Mouse (Mus musculus): Measurements from ENCODE around the gene Pds5b. TPM values are rescaled to one million over a fixed set of nuclear protein-coding genes. Genes with fewer than 3 reads are reported as not detected.

The Pds5b gene
- polyA plus RNA-seq, 1 experiment: 63.4 TPM

DNA sequence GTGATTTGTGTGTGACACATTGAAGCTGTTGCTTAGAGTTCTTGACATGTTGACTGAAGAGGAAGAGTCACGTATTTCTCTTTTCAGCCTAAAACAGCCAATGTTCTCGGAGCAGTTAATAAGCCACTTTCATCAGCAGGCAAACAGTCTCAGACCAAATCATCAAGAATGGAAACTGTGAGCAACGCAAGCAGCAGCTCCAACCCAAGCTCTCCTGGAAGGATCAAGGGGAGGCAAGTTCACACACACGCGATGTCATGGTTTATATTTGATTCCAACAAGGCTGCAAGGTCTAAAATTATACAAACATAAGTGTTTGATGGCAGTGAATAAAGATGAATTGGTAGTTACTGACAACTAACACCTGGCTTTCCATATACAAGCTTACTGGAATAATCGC is 120.6 kb downstream of the Pds5b start:
- Histone ChIP-seq H3K27ac (ENCODE audit: insufficient read depth, low read length) (no peak overlapping the region), H3K27me3 (ENCODE audit: control insufficient read depth, insufficient read depth, low read length, poor library complexity, severe bottlenecking) (no peaks in the 10 kb centered on the region), H3K4me1 (ENCODE audit: control insufficient read depth, insufficient read depth, low read length) (no peaks in the 10 kb centered on the region), H3K9ac (ENCODE audit: low read depth, poor library complexity, severe bottlenecking) (no peak overlapping the region), H3K36me3 (ENCODE audit: control insufficient read depth, insufficient read depth, low read length, poor library complexity, severe bottlenecking) (peaks cover 15% of the 10 kb centered on the region), H3K9me3 (replicated peaks; ENCODE audit: control insufficient read depth, insufficient read depth, low read length, poor library complexity, severe bottlenecking) (no peaks in the 10 kb centered on the region), H3K4me3 (ENCODE audit: low read depth, low read length) (no peak overlapping the region)
- no peak for TF ChIP-seq POLR2A (IDR thresholded peaks at IDR 0.05; ENCODE audit: insufficient read depth, low read length)
- TF ChIP-seq EP300 (IDR thresholded peaks at IDR 0.05; ENCODE audit: insufficient read depth, low read depth, low read length): no peak
- no peak for TF ChIP-seq CTCF (IDR thresholded peaks at IDR 0.05; ENCODE audit: low read depth, low read length)

DNA sequence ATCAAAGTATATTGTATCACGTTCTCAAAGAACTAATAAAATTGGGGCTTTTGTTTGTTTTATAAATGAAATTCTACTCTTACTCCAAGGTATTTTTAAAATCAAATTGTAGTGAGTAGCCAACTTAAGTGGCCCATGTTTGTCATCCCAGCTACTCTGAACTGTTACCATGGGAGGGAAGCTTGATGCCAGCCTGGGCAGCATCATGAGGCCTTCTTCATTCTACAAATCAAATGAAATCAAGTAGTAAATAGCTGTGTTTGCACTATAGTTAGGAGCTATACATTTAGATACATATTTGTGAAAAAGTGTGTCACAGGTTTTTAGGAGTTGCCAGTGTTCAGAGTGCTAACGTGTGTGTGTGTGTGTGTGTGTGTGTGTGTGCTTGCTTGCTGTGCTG is 126.5 kb downstream of the Pds5b start:
- Histone ChIP-seq H3K27ac (ENCODE audit: insufficient read depth, low read length) (no peak overlapping the region), H3K4me1 (ENCODE audit: control insufficient read depth, insufficient read depth, low read length) (no peaks in the 10 kb centered on the region), H3K4me3 (ENCODE audit: low read depth, low read length) (no peak overlapping the region), H3K9ac (ENCODE audit: low read depth, poor library complexity, severe bottlenecking) (no peak overlapping the region), H3K27me3 (ENCODE audit: control insufficient read depth, insufficient read depth, low read length, poor library complexity, severe bottlenecking) (no peaks in the 10 kb centered on the region), H3K36me3 (ENCODE audit: control insufficient read depth, insufficient read depth, low read length, poor library complexity, severe bottlenecking) (peaks cover 7% of the 10 kb centered on the region), H3K9me3 (replicated peaks; ENCODE audit: control insufficient read depth, insufficient read depth, low read length, poor library complexity, severe bottlenecking) (no peaks in the 10 kb centered on the region)
- no peak for TF ChIP-seq EP300 (IDR thresholded peaks at IDR 0.05; ENCODE audit: insufficient read depth, low read depth, low read length)
- no peak for TF ChIP-seq CTCF (IDR thresholded peaks at IDR 0.05; ENCODE audit: low read depth, low read length)
- no peak for TF ChIP-seq POLR2A (IDR thresholded peaks at IDR 0.05; ENCODE audit: insufficient read depth, low read length)

DNA sequence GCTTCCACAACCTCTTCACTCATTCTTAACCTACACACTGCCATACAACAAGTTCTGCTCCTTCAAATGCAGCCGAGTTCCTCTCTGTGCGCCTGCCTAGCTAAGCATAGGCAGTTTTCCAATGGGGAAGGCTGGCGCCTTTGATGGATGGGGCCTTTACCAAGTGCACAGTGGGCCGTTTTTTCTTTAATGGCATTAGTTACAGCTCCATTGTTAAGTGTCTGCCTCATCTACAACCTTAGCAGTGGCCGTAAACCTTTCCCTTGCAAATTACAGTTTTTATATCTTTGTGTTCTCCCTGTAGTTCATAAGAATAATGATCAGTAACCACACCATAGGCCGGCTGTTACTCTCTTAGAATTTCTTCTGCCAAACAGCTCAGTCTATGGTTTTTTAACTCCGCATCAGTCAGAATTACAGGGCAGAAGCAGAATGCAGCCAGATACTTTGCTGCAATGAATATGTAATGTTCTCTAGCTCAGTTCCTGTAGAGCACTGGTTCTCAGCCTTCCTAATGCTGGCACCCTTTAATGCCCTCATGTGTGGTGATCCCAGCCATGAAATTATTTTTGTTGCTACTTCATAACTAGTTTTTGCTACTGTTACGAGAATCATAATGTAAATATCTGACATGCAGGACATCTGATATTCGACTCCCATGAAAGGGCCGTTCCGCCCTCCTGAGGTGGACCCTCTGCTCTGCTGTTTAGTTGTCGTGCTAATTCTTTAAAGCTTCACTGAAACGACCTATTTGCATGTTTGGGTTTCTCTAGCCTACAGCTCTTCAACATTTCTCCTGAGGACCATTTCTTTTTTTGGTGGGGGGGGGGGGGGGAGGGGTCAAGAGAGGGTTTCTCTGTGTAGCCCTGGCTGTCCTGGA is 140.8 kb downstream of the Pds5b start:
- Histone ChIP-seq H3K9me3 (replicated peaks; ENCODE audit: control insufficient read depth, insufficient read depth, low read length, poor library complexity, severe bottlenecking) (no peaks in the 10 kb centered on the region), H3K27ac (ENCODE audit: insufficient read depth, low read length) (no peak overlapping the region; the same call in 1 of the 2 replicates), H3K4me1 (ENCODE audit: control insufficient read depth, insufficient read depth, low read length) (peaks cover 9% of the 10 kb centered on the region), H3K9ac (ENCODE audit: low read depth, poor library complexity, severe bottlenecking) (no peak overlapping the region), H3K4me3 (ENCODE audit: low read depth, low read length) (no peak overlapping the region), H3K27me3 (ENCODE audit: control insufficient read depth, insufficient read depth, low read length, poor library complexity, severe bottlenecking) (no peaks in the 10 kb centered on the region), H3K36me3 (ENCODE audit: control insufficient read depth, insufficient read depth, low read length, poor library complexity, severe bottlenecking) (no peaks in the 10 kb centered on the region; the same call in 1 of the 2 replicates)
- TF ChIP-seq POLR2A (IDR thresholded peaks at IDR 0.05; ENCODE audit: insufficient read depth, low read length): no peak
- no peak for TF ChIP-seq CTCF (IDR thresholded peaks at IDR 0.05; ENCODE audit: low read depth, low read length)
- TF ChIP-seq EP300 (IDR thresholded peaks at IDR 0.05; ENCODE audit: insufficient read depth, low read depth, low read length): no peak

DNA sequence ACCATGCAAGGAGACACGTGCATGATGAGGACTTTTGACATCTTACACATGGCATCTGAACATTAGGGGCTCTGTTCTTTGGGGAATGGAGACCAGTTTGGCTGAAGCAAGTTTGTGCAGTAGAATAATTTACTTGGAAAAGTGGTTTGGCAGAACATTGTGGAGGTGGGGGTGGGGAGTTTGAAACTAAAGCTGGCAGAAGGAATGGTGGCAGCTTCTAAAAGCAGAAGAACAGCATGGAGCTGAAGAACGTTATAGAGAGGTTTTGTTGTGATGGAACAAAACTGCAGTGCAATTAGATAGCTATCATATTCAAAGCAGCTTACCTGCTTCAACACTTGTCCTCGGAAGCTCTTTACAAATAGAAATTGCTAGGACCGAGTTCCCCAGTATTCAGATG is 141.9 kb downstream of the Pds5b start:
- no peak overlapping the region for H3K27ac ChIP-seq (ENCODE audit: insufficient read depth, low read length)
- H3K36me3 ChIP-seq (ENCODE audit: control insufficient read depth, insufficient read depth, low read length, poor library complexity, severe bottlenecking): no peaks in the 10 kb centered on the region
- peaks cover 10% of the 10 kb centered on the region for H3K4me1 ChIP-seq (ENCODE audit: control insufficient read depth, insufficient read depth, low read length)
- H3K9me3 ChIP-seq (replicated peaks; ENCODE audit: control insufficient read depth, insufficient read depth, low read length, poor library complexity, severe bottlenecking): no peaks in the 10 kb centered on the region
- TF ChIP-seq EP300 (IDR thresholded peaks at IDR 0.05; ENCODE audit: insufficient read depth, low read depth, low read length) (no peak), CTCF (IDR thresholded peaks at IDR 0.05; ENCODE audit: low read depth, low read length) (no peak), POLR2A (IDR thresholded peaks at IDR 0.05; ENCODE audit: insufficient read depth, low read length) (no peak)
- no peaks in the 10 kb centered on the region for H3K27me3 ChIP-seq (ENCODE audit: control insufficient read depth, insufficient read depth, low read length, poor library complexity, severe bottlenecking)
- H3K4me3 ChIP-seq (ENCODE audit: low read depth, low read length): no peak overlapping the region
- no peak overlapping the region for H3K9ac ChIP-seq (ENCODE audit: low read depth, poor library complexity, severe bottlenecking)

- Histone ChIP-seq H3K4me1 (ENCODE audit: control insufficient read depth, insufficient read depth, low read length) (peaks cover 10% of the 10 kb centered on the region), H3K9ac (ENCODE audit: low read depth, poor library complexity, severe bottlenecking) (no peak overlapping the region), H3K9me3 (replicated peaks; ENCODE audit: control insufficient read depth, insufficient read depth, low read length, poor library complexity, severe bottlenecking) (no peaks in the 10 kb centered on the region), H3K4me3 (ENCODE audit: low read depth, low read length) (no peak overlapping the region), H3K27ac (ENCODE audit: insufficient read depth, low read length) (no peak overlapping the region), H3K27me3 (ENCODE audit: control insufficient read depth, insufficient read depth, low read length, poor library complexity, severe bottlenecking) (no peaks in the 10 kb centered on the region), H3K36me3 (ENCODE audit: control insufficient read depth, insufficient read depth, low read length, poor library complexity, severe bottlenecking) (no peaks in the 10 kb centered on the region)
- TF ChIP-seq POLR2A (IDR thresholded peaks at IDR 0.05; ENCODE audit: insufficient read depth, low read length): no peak
- TF ChIP-seq EP300 (IDR thresholded peaks at IDR 0.05; ENCODE audit: insufficient read depth, low read depth, low read length): no peak
- no peak for TF ChIP-seq CTCF (IDR thresholded peaks at IDR 0.05; ENCODE audit: low read depth, low read length)
Measured at GRCm38 (mm10) chr5:150816775-150817174, 143.2 kb downstream of the Pds5b start.

- no peaks in the 10 kb centered on the region for H3K27me3 ChIP-seq (ENCODE audit: control insufficient read depth, insufficient read depth, low read length, poor library complexity, severe bottlenecking)
- H3K36me3 ChIP-seq (ENCODE audit: control insufficient read depth, insufficient read depth, low read length, poor library complexity, severe bottlenecking): no peaks in the 10 kb centered on the region
- TF ChIP-seq EP300 (IDR thresholded peaks at IDR 0.05; ENCODE audit: insufficient read depth, low read depth, low read length) (no peak), POLR2A (IDR thresholded peaks at IDR 0.05; ENCODE audit: insufficient read depth, low read length) (no peak), CTCF (IDR thresholded peaks at IDR 0.05; ENCODE audit: low read depth, low read length) (no peak)
- H3K4me1 ChIP-seq (ENCODE audit: control insufficient read depth, insufficient read depth, low read length): peaks cover 10% of the 10 kb centered on the region
- H3K27ac ChIP-seq (ENCODE audit: insufficient read depth, low read length): no peak overlapping the region
- no peak overlapping the region for H3K9ac ChIP-seq (ENCODE audit: low read depth, poor library complexity, severe bottlenecking)
- H3K4me3 ChIP-seq (ENCODE audit: low read depth, low read length): no peak overlapping the region
- H3K9me3 ChIP-seq (replicated peaks; ENCODE audit: control insufficient read depth, insufficient read depth, low read length, poor library complexity, severe bottlenecking): no peaks in the 10 kb centered on the region
Measured at GRCm38 (mm10) chr5:150818041-150818440, 144.5 kb downstream of the Pds5b start.

All from ES-Bruce4 (cell line).